Mouse (Mus musculus): ENCODE data around the gene Ripor2.

The Ripor2 gene

DNA sequence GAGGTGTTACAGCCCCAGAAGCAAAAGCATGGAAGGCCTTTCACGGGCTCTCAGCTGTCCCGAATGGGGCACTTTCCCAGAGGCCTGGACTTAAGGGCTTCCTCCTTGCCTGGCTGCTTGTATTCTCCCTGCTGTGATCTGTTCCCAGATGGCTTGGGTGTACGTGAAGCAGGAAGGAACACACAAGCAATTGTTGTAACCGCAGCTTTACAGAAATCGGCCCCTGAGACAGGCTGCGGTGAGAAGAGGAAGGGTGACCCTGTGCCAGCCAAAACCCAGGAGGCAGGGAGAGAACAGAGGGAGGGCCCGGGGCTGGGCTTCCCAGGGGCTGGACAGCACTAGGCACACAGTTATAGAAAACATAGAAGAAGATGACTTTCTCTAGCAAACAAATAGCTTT is 129.0 kb downstream of the Ripor2 start:
- DNase-seq (ENCODE audit: low spot score in 2 of 2), result no peak

DNA sequence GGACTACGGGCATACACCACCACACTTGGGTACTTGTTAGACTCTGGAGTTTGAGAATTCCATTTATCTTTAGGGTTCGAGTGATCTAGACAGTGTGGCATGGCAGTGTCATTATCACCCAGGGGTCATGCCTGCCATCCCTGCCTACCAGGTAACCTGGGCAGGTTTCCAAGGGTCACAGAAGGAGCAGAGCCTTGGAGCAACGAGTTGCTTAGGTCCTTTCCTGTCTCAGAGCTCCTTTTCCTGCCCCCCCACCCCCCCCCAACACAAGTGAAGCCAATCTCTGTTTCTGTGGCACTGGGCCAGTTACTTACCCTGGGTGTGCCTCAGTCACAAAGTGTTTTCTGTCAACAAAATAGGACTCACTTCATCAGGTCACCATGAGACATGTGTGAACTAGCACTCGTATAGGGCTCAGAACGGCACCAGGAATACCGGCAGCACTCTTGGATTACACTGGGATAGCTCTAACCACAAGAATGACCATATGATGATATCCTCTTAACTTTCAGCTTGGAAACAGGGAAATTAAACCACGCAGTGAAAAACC is 130.7 kb downstream of the Ripor2 start:
- no peak for DNase-seq (ENCODE audit: low spot score in 2 of 2)

DNA sequence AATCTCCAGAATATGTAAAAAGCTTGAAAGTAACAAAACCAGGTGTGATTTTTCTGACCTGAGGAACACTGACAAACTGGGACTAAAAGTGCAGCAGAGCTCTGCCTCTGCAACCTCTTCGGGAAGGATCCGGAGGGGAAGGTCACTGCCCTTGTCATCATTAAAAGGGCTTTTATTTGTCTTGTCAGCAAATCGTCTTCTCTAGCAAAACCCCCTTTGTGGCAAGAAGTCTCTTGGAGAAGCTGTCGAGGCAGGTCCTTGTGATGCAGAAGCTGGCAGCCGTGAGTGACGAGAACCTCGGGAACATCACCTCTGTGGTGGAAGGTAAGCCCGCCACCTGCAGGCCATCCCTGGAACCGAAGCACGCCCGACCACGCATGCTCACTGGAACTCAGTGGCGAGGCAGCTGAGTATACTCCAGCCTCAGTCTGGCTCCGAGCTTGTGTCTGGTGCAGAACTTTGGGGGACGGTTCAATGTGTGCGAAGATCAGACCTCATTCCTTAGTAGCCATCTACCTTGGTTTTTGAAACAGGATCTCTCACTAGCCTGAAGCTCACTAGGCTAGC is 131.5 kb downstream of the Ripor2 start:
- DNase-seq (ENCODE audit: low spot score in 2 of 2), result peak; percentile 68 to 84

DNA sequence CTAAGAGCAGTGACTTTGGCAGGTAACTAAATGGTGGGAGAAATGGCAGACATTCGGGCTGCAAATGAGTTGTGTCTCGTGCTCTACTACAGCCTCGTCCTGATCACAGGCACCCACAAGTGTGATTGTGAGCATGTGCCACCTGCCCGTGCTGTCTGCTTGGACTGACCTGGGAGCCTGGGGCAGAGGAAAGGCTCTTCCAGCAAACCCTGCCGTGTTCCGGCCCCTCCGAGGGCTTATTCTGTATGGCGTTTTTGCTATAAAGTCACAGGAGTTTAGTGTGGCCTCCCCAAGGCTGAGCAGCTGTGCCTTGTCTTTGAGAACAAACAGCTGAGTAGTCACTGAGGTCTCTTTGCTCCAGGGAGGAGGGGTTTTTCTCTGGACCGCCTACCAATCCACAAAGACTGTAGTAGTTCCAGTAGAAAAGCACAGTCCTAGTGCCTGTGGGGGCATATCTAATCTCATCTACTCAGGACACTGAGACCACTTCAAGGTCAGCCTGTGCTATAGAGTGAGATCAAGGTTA is 132.4 kb downstream of the Ripor2 start:
- no peak for DNase-seq (ENCODE audit: low spot score in 2 of 2)

DNA sequence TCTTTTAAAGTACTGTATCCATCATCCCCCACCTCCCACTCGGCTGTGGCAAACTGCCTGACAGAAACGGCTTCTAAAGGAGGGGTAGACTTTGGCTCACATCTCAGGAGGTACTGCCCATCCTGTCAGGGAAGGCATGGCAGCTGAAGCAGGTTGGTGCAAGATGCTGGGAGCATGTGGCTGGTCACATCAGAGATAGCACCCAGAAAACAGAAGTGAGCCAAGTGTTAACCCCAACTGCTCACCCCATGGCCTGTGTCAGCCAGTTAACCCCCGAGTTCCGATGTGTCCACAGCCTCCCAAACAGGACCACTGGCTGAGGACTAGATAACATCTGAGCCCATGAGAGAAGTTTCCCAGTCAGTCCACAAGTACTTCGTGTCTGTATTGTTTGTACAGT is 133.6 kb downstream of the Ripor2 start:
- DNase-seq (ENCODE audit: low spot score in 2 of 2), result no peak

DNA sequence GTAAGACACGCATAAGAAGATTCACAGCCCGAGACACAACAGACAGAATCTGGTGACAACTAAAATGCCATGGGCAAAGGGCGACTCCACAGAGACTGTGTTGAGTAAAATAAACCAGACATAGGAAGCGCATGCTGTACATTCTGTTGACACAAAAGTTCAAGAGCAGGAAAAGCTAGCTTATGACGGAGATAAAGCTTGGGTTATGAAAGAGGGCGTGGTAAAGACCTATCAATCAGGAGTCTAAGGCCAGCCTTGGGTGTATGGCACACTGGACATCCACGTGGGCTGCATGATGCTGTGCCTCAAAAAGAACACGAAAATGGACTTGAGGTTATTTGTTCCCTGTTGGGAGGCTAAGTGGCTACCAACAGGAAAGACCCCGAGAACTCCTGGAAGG is 134.5 kb downstream of the Ripor2 start:
- DNase-seq (ENCODE audit: low spot score in 2 of 2), result no peak

DNA sequence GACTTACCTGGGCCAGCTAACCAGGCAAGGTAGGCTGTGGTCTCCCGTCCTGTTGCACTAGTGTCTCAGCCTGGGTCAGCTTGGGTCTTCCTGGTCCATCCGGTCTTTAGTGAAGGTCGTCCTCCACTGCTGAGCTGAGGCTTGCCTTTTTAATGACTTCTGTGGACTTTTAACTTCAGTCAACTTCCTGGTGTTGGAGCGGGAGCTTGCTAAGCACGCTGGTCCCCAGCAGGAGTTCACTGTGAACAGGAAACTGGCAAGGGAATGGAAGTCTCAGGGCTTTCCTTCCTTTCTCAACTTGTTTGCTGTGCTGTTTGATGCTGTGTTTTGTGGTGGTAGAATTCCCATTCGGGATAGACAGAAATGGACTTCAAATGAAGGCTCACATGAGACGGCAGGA is 135.7 kb downstream of the Ripor2 start:
- DNase-seq (ENCODE audit: low spot score in 2 of 2), result no peak

DNA sequence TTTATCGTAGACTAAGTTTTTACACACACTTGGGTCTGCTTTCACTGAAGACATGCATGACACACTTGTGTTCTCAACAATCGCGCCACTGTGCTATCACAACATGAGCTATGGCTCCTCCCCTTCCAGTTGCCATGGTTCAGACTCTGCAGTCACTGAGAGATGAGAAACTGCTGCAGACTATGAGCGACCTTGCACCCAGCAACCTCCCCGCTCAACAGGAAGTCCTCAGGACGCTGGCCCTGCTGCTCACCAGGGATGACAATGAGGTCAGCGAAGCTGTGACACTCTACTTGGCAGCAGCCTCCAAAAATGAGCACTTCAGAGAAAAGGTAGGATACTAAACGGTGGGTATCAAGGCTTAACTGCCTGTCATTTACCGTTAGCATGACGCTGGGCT is 139.5 kb downstream of the Ripor2 start:
- no peak for DNase-seq (ENCODE audit: low spot score in 2 of 2)

DNA sequence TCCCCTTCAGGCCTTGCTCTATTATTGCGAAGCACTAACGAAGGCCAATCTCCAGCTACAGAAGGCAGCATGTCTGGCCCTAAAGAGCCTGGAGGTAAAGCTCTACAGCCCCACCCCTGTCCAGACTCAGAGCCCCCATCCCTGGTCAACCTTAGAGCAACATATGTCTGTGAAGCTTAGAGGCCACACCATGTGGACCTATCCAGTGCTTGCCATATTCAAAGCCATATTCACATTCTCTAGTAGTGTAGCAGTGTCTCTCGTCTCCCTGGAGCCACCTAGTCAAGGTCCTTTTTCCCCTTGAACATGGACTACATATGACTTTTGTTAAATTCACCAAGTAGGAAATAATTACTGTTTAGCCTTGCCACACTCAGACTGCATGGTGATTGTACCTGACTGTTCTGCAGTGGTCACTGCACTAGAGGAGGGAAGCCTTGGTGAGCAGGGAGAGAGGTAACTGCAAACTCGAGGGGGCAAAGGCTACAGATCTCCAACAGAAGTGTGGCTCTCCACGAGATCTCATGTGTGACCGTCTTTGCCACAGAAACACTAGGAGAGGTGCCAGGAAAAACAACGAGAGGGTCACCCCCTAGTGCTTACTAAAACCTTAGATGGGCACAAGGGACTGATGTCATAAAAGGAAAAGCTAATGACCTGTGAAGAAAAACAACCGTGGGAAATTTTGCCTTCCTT is 141.9 kb downstream of the Ripor2 start:
- no peak for DNase-seq (ENCODE audit: low spot score in 2 of 2)

DNA sequence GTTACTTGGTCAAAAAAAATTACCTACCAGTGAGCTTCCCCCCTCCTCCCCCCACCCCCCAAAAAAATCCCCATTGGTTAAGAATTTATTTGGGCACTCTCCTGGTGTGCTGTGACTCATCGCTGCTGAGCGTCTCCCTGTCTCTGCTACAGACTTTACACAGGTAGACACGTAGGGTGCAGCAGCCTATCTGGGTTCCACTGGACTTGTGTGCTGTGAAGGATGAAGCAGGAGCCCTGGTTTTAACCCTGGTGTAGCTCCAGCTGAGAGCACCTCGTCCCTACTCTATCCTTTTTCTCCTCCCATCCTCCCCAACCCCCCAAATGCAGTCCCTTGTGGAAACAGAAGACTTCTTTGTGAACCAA is 142.4 kb downstream of the Ripor2 start:
- DNase-seq (ENCODE audit: low spot score in 2 of 2), result no peak

DNA sequence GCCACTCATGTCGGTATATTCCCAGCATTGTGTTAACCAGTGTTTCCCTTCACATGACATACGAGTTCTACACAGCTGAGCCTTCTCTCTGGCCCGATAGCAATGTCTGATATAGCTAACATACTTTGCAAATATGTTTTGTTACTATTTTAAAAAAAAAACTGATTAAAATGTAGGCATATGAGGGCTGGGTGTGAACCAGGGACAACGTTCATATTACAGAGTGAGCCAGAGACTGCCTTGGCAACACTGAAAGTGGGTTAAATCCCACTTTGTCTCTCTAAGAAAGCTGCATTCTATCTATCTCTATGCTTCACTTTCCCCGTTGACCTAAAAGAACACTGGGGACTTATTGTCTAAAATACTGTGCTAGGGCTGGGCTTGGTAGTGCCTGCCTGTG is 147.1 kb downstream of the Ripor2 start:
- DNase-seq (ENCODE audit: low spot score in 2 of 2), result no peak

DNA sequence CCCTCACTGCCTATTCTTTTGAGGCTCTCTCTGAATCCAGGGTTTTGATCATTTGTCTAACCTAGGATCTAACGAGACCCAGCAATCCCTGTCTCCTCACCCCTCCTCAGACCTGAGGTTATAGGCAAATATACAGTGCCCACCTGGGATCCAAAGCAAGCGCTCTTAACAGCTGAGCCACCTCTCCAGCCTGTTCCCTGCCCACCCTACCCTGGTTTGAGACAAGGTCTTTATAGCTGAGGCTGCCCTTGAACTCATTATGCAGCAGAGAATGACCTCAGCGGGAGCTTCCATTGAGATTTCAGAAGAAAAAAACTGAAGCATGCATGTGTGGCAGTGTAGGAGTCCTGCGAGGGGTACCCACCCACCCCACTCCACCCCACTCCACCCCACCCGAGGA is 152.5 kb downstream of the Ripor2 start:
- DNase-seq (ENCODE audit: low spot score in 2 of 2), result no peak

DNA sequence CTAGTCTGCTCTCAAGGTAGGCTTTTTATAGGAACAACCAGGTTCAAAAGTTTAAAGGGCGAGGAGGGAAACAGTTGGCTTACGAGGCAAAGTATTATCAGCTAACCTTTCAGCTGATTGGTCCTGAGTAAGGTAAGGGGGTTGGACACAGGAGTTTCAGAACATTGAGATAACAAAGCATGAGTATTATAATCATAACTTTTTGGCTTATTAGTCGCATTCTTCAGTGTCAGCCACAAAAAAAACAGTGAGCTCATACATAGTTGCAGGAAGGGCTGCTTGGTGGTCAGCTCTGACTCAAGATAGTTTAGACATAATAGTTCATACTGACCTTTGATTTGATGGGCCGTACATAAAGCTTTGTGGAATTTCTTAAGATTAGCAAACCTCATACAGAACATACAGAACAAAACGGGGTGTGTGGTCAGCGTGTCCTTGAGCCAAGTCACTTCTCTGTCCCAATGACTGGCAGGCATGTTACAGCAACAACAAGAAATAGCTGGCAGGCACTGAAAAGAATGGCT is 153.7 kb downstream of the Ripor2 start:
- no peak for DNase-seq (ENCODE audit: low spot score in 2 of 2)

DNA sequence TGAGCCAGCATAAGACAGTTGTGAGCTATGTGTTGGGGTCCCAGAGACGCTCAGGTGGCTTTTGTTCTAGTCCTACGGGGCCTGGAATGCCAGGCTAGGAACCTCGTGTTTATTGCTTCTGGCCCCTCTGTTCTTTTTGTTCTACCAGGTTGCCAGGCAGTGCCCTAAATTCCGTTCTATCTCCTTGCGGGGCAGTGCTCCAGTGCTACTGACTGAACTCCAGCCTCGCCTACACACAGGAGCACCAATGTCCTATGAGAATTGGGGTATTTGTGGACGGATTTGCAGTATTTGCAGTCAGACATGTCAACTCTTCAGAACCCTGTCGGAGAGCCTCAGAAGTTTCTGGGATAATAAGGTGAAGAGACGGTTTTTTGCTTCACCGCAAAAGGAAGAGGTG is 159.0 kb downstream of the Ripor2 start, which contains the start of gene Armh2:
TSS of gene Armh2 (plus strand) at position 205 of the 400 bp plus-strand sequence.
- DNase-seq (ENCODE audit: low spot score in 2 of 2), result no peak

DNA sequence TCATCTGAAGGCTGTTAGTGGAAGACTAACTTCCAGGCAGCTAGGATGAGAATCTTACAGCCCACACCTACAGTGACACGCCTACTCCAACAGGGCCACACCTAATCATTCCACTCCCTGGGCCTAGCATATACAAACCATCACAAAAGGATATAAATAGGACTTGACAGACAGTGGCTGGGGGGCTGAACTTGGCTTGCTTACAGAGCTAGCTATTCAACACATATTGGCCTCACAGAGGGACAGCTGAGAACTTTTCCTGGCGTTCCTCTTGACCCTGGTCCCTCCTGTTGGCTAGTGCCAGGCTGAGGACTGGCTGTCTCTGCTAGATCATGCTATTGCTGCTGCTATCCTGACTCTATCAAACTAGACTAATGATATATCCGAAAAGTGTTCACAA is 165.8 kb downstream of the Ripor2 start:
- no peak for DNase-seq (ENCODE audit: low spot score in 2 of 2)

DNA sequence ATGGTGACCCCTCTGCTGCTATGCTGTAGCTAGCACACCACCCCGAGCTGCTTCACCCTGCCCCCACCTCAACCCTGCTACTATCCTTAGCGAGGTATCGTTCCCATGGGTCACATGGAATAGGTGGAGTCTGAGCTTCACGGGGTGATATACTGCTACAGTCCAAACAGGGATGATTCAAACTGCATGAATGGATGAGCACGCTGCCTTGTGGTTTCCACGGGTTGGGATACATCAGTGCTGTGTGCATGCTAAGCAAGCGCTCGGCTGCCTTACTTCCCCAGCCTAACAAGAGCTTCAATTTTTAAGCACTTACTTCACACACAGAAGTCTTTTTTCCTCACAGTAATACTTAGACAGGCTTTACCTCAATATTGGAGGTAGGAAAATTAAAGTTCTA is 168.8 kb downstream of the Ripor2 start:
- no peak for DNase-seq (ENCODE audit: low spot score in 2 of 2)

DNA sequence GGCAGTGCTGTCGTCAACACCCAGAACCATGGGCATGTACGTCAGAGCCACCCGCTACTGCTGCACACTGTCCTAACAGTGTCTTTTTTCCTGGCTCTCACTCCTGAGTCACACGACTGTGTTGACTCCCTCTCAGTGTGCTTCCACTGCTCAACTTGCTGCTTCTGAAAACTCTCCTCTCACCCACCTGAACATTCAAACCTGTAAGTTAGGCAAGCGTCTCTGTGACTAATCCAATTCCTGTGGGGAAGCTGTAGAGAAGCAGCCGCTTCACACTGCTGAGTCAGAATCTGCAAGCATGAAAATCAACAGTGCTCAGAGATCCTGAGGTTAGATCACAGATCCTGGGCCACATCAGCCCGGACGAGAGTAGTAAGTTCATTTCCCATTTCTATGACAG is 169.4 kb downstream of the Ripor2 start:
- DNase-seq (ENCODE audit: low spot score in 2 of 2), result no peak

DNA sequence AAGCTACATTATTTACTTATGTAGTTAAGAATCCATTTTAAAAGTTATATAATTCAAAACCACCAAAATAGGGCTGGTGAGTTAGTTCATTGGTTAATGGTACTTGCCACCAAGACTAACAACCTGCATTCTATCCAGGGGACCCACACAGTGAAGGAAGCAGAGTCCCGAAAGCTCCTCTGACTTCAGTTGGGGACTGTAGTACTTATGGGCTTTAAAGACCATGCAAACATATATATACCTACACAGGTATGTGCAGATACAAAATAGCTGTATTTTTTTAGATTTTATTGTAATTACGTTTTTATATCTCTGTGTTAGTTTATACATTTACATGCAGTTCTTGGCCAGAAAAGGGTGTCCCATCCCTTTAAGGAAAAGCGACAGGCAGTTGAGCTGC is 174.8 kb downstream of the Ripor2 start:
- DNase-seq (ENCODE audit: low spot score in 2 of 2), result no peak

DNA sequence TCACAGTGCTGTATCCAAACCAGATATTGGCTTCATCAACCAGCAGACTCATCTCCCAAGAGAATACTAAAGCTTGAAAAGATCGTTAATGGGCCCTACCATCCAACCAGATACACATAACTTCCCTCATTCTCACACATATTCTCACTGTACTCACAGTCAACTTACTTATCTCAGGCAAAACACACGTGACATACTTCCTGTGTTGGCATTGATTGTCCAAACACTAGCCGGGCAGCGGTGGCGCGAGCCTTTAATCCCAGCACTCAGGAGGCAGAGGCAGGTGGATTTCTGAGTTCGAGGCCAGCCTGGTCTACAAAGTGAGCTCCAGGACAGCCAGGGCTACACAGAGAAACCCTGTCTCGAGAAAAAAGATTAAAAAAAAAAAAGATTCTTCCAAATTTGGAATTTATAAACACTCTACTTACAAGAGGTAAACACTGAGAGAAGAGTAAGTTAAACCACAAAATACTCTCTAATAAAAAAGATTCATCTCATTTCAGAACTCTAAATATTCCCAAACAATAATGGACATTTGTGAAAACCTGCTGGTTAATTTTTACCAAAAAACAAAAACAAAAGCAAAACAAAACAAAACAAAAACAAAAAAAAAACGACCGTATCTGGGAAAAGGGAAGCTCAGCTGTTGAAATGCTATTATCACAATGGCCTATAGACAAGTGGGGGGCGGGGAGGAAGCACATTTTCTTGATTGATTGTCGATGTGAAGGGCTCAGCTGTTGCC is 176.0 kb downstream of the Ripor2 start:
- DNase-seq (ENCODE audit: low spot score in 2 of 2), result no peak

DNA sequence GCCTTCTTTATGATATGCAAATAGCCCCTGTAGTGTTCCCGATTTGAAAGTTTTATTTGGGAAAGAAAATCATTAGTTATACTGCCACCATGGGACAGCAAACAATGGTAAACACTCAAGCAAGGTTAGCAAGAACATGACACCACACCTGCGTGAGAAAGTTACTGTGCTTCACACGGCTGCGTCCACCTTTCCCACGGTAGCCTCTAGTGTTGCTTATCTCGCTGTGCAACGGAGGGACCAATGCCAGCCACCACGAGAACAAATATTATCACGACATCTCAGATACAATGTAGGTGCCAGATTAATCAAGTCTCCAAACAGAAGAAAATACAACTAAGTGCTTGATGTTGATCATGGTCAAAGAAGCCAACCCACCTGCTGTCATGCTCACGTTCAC is 177.5 kb downstream of the Ripor2 start:
- no peak for DNase-seq (ENCODE audit: low spot score in 2 of 2)

DNA sequence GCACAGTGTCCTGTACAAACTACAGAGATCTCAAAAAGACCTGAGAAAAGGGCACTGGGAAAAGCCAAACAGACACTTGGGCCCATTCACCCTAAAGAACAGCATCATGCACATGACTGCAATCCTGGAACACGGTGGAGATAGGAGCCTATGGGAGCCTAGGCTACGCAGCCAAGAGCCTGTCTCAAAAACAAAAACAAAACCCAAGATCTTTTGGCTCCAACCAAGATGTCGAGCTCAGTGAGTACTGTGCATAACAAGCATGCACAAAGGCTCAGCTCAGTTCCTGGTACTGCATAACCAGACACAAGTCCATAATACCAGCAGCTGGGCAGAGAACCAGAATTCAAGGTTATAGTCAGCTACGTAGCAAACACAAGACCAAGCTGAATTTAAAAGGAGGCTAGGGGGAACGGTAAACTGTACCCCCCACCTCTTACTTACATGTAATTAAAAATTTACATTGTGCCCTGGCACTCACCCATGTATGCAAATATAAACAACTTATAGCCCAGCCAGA is 178.4 kb downstream of the Ripor2 start:
- no peak for DNase-seq (ENCODE audit: low spot score in 2 of 2)

DNA sequence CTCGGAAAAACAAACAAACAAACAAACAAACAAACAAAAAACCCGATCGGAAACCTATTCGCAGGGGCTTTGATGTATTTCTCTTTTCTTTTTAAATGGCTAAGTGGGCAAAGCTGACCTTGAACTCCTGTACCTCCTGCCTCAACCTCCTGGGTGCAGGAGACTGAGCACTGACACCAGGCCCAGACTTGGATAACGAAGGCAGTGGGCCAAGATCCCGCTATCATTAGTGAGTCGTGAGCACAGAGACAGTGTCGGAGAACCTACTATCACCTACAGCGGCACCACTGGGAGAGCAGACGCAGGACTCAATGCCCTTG is 179.1 kb downstream of the Ripor2 start:
- DNase-seq (ENCODE audit: low spot score in 2 of 2), result no peak
